Mouse (Mus musculus): Measurements from ENCODE around the gene Gpr37l1.

DNA sequence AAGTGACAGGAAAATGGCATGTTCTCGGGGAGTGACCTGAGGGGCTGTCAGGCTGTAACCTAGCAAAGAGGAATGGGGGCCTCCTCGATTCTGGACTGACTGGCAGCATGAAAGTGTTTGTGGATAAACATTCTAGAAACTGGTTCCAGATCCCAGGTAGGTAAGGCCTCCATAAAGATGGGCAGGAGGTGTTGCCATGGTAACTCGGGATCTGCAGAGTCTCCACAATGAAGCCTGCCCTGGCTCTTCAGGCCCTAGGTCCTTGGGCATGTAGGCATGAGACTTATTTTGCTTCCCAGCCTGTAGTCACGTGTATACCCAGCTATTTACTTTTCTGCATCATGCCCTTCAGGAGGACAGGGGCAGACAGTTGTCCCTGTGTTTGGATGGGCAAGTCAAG, 13.8 kb upstream of the Gpr37l1 start:
- TF ChIP-seq CTCF (IDR thresholded peaks at IDR 0.05; ENCODE audit: control insufficient read depth, insufficient read depth, low read length), result no peak
- TF ChIP-seq POLR2A (IDR thresholded peaks at IDR 0.05; ENCODE audit: borderline replicate concordance, control insufficient read depth, low read depth, low read length), result no peak

Data from bone marrow, adult 2 months (tissue).